Mouse (Mus musculus): Measurements from ENCODE around the gene Setd1b.

Gene Setd1b

DNA sequence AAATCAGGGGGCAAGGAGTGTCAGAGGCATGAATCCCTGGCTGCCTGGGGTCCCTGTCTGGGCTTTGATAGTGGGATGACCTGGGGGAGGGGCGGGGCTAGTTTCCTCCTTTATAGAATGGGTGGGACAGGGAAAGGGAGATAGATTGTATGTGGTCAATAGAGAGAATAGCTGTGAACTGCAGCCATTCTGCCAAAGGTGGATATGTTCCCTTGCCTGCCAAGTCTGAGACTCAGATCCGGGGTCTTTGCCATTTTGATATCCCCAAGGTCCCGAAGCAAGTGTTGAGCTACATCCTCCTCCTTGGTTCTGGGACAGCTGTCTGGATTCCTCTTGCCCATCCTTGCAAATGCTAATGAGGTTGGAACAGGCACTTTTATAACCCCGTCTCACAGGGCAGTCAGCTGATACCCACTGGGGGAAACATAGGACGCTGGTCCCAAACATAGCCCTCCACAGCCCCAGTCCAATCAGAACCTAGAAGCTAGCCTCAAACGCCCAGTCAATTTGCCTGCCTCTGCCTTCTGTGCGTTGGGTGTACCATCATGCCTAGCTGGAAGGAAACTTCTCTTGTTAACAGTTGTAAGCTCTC lies 21.3 kb upstream of the Setd1b start:
- ChIA-PET CTCF (interaction anchor here (0.6 to 4.8 kb wide), 27 partner anchors 11 to 229 kb away, joined by 3 to 48 read pairs (median 5); partner anchors contain the start of gene Rhof (in 4 of the 4)), POLR2A (interaction anchor here (0.5 to 6.1 kb wide), 35 partner anchors 9 to 1231 kb away, joined by 3 to 59 read pairs (median 4); partner anchors contain the start of genes Rhof (in 4 of the 4), Orai1 (in 1 of the 4) and Psmd9 (in 1 of the 4))

DNA sequence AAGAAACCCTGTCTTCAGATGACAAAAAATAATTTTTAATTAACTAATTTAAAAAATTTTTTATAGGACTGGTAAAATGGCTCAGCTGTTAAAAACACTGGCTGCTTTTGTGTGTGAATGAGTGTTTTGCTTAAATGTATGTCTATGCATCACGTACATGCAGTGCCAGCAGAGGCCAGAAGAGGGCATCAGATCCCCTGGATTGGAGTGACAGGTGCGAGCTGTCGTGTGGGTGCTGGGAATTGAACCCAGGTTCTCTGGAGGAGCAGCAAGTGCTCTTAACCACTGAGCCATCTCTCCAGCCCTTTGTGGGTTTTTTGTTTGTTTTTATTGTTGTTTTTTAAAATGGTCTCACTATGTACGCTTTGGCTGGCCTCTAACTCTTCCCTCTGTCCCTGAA lies 19.8 kb upstream of the Setd1b start:
- POLR2A ChIA-PET: interaction anchor here in 2 of 4 experiments (0.9 to 6.1 kb wide), 10 partner anchors 11 to 49 kb away, joined by 3 to 59 read pairs (median 9); partner anchors contain the start of gene Rhof (in 2 of the 2)
- CTCF ChIA-PET: interaction anchor here (0.5 to 4.8 kb wide), 28 partner anchors 10 to 1771 kb away, joined by 3 to 48 read pairs (median 4); partner anchors contain the start of genes Rhof (in 4 of the 4), Psmd9 (in 2 of the 4), Anapc5 (in 1 of the 4) and Setd1b (in 1 of the 4)

DNA sequence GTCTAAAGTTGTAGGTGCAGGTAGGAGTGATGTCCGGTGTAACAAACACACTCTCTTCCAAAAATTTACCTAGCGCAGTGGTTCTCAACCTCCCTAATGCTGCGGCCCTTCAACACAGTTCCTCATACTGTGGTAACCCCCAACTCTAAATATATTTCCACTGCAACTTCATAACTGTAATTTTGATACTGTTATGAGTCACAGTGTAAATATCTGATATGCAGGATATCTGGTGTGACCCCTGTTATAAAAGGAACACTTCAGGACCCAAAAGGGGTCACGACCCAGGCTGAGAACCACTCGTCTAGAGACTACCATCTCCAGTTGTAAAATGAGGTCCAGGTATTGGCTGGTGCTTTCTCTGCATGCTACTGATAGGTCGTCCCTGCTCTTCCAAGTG lies 16.9 kb upstream of the Setd1b start:
- CTCF ChIA-PET: interaction anchor here in 2 of 4 experiments (0.6 to 1.2 kb wide), 2 partner anchors 7 to 13 kb away, joined by 3 to 4 read pairs; partner anchors contain the start of gene Rhof (in 1 of the 2)
- POLR2A ChIA-PET: interaction anchor here in 1 of 4 experiments (1.5 kb wide), 1 partner anchor 33 kb away, joined by 3 read pairs; no protein-coding TSS in a partner anchor

DNA sequence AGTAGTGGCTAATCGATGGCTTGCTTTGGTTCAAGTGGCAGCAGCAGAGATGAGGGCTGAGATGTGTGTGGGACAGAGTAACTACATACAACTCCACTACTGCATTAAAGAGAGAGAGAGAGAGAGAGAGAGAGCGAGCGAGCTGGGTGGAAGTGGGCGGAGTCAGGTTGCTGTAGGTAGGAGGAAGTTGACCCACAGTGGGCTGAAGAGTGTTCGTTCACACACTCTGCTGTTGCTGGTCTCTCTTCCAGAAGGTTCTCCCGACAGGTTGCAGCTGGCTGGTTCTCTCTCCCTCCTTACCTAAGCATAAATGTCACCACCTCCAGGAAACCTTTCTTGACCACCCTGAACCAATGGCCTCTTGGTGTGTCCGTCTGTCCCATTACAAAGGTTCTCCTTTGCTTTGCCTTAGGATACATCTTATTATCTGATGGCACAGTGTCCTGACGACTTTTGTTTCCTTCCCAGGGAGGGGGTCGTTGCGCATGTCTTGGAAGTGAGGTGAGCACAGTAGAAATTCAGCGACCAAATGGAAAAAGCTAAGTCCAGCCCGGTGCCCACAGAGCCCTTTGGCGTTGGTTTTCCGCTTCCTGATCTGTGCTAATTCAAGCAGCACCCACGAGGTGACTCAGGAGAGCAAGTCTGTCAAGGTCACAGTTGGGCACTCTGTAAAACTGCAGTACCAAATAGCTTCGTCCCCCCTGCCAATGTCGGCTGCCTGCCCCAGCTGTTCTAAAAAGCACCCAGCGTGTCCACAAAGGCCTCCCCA lies 16.2 kb upstream of the Setd1b start:
- ChIA-PET CTCF (interaction anchor here in 3 of 4 experiments (0.6 to 4.5 kb wide), 8 partner anchors 11 to 252 kb away, joined by 3 to 18 read pairs (median 4); no protein-coding TSS in a partner anchor), POLR2A (interaction anchor here in 2 of 4 experiments (1.0 to 2.0 kb wide), 5 partner anchors 7 to 46 kb away, joined by 3 to 7 read pairs (median 3); no protein-coding TSS in a partner anchor)

DNA sequence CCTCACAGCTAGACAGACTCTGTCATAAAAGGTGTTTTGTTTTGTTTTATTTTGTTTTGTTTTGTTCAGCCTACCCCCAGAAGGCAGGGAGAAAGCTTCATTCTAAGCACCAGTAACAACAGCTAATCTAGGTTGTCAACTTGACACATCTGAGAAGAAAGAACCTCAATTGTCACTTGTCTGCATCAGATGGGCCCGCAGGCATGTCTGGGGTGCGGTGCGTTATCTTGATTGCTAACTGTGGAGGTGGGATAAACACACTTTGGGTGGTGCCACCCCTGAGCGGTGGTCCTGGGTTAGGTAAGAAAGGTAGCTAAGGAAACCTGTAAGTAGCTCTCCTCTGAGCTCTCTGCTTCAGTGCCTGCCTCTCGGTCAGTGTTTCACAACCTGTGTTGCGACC lies 15.0 kb upstream of the Setd1b start:
- ChIA-PET CTCF (interaction anchor here in 3 of 4 experiments (0.6 to 4.5 kb wide), 12 partner anchors 11 to 356 kb away, joined by 3 to 18 read pairs (median 4); no protein-coding TSS in a partner anchor), POLR2A (interaction anchor here in 2 of 4 experiments (0.6 to 2.0 kb wide), 11 partner anchors 9 to 132 kb away, joined by 3 to 8 read pairs (median 3); partner anchors contain the start of gene Psmd9 (in 1 of the 2))

DNA sequence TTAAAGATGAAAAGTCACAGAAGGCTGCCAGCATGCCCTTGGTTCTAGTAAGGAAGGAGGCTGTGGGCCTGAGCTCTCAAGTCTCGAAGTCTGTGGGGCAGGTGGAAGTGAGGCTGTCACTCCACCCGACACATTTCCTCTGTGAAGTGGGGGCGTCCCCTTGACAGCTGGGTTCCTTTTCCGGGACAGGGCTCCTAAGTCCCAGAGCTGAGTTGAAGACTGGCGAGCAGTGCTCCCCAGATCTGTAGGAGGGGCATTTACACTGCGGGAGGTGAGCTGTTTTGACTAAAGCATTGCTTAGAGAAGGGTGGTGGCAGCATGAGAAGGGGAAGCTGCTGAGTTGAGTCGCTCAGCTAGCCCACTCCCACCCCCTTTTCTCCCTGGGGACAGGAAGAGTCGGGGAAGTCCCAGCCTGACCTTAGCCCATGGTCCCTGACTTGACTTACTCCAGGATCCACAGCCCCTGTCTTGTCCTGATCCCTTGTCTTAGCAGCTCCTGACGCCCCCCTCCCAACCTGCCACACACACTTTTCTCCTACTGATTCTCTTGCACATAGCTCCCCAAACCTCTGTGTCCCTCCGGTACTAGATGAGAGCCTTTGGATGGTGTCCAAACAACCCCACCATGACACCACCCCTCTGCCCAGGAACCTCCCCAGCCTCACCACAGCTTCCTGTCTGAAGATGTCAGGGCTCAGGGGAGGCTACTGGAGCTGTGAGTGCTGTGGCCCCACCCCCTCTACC lies 13.4 kb upstream of the Setd1b start:
- POLR2A ChIA-PET: interaction anchor here (0.6 to 2.4 kb wide), 12 partner anchors 8 to 278 kb away, joined by 3 to 8 read pairs (median 3); partner anchors contain the start of gene Wdr66 (in 1 of the 4)
- CTCF ChIA-PET: interaction anchor here (0.6 to 4.5 kb wide), 14 partner anchors 9 to 141 kb away, joined by 3 to 18 read pairs (median 4); no protein-coding TSS in a partner anchor

DNA sequence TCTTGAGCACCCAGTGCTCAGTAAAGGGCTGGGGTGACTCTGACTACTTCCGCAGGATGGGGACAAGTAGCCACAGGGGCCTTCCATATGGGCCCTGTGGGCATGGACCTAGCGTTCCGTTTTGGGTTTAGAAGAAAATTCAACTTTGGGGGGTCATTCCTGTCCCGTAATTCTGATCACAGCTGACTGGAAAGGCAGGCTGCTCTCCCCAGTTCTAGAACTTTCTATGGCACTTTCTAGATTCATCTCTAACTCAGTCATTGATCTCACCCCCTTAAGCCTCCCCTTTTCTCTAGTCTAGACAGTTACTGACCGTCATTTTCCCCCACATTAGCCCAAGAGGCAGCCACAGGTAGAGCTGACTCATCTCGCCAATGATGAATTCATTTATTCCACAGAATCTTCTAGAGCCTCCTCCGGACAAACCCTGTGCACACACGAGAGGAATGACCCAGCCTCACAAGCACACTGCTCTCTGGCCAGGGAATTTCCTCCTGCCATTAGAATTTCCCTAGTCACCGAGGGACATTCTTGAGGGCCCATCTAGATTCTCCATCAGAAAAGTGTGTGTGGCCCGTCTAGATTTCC lies 12.7 kb upstream of the Setd1b start:
- ChIA-PET CTCF (interaction anchor here (0.6 to 4.5 kb wide), 10 partner anchors 20 to 142 kb away, joined by 3 to 18 read pairs (median 6); no protein-coding TSS in a partner anchor), POLR2A (interaction anchor here in 3 of 4 experiments (0.6 to 2.4 kb wide), 9 partner anchors 9 to 242 kb away, joined by 3 to 8 read pairs (median 3); partner anchors contain the start of gene Wdr66 (in 1 of the 3))

DNA sequence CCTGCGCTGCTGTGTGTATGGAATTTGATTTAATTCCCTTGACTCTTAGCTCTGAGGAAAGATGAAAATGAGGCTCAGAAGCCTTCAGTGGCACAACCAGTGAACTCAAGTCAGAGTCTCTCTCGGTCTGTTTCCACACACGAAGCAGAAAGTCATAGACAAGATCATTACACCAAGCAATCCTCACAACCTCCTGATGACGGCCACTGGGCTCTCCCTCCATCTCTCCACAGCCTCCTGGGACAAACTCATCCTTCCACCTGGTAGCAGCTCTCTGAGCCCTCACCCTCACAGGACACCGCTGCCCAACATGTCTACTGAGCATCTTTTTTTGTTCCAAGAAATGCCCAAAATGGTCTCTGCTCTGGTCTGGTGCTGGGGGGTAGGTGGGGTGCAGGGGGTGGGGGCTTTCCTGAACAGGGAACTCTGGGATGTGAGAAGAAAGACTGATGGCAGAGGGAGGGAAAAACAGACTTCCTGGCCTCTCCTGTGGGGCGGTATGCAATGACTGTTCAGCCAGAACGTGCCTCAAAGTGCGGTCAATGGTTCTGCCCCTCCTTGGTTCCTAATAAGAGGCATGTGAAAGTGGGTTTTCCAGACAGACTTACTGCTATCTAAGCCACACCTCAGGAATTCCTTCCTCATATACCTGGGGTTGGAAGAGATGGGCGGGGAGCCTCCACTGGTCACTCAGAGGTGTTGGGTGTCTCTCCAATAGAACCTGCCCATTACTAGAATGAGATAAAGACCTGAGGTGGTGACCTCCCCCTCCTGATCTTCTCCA lies 11.8 kb upstream of the Setd1b start:
- ChIA-PET CTCF (interaction anchor here in 1 of 4 experiments (4.5 kb wide), 1 partner anchor 19 kb away, joined by 18 read pairs; no protein-coding TSS in a partner anchor), POLR2A (interaction anchor here in 2 of 4 experiments (1.4 to 2.4 kb wide), 2 partner anchors 10 to 29 kb away, joined by 3 to 8 read pairs; no protein-coding TSS in a partner anchor)

DNA sequence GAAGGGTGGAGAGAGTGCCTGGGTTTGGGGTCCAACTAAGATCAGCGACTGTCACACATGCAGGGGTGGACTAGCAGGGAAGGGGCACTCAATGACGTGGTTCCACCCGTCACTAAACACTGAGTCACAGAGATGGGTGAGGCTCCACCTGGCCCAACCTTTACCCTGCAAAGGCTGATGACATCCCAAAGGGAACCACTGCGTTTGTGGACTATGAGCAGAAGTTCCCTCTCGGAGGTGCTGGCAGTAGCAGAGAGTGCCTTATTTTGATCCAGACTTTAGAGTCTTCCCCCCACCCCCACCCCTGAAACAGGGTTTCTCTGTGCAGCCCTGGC lies 11.2 kb upstream of the Setd1b start:
- ChIA-PET CTCF (interaction anchor here in 2 of 4 experiments (2.2 to 8.8 kb wide), 4 partner anchors 10 to 25 kb away, joined by 48 to 427 read pairs (median 186); no protein-coding TSS in a partner anchor), POLR2A (interaction anchor here in 3 of 4 experiments (5.5 to 11.5 kb wide), 4 partner anchors 16 to 27 kb away, joined by 53 to 411 read pairs (median 179); partner anchors contain the start of gene Setd1b (in 1 of the 3))

DNA sequence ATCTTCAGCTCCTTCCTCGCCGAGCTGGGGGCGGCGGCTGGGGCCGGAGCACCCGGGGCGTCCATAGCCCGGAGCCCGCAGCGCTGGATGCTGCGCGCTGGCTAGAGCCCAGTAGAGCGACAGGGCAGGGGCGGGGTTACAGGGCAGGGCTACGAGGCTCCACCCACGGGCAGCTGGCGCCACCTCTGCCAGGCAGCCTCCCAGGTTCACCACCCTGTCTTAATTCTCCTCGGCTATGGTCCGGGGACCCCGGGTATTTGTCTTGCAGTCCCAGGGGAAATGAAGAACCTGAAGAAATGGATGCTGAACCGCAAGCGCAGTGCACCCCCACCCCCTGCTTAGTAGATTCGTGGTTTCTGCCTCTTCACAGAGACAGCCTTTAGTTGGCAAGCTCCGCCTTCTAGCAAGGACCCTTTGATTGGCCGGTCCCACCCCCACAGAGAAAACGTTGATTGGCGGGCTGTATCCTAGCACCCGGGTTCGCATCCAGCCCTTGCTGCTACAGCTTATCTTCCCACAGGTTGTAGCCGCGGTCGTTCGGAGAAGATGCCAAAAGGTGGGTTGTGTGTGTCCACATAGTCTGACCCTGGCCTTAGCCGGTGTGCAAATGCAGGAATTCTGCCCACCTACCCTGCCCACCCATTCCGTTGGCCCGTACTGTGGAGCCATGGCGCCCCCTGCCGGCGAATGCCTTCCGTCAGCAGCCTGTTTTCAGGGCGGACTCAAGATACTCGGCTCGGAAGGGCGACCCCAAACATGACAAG lies 9.5 kb upstream of the Setd1b start, which contains the start of gene Rhof:
TSS of gene Rhof (minus strand) at position 385 of the 764 bp plus-strand sequence.
- POLR2A ChIA-PET: interaction anchor here (0.5 to 11.5 kb wide), 43 partner anchors 11 to 1190 kb away, joined by 3 to 473 read pairs (median 5); partner anchors contain the start of genes Psmd9 (in 2 of the 4) and Setd1b (in 2 of the 4)
- CTCF ChIA-PET: interaction anchor here (0.5 to 8.8 kb wide), 96 partner anchors 8 to 1338 kb away, joined by 3 to 427 read pairs (median 4); partner anchors contain the start of genes Hpd (in 2 of the 4), Psmd9 (in 2 of the 4), Orai1 (in 1 of the 4) and Setd1b (in 1 of the 4)

DNA sequence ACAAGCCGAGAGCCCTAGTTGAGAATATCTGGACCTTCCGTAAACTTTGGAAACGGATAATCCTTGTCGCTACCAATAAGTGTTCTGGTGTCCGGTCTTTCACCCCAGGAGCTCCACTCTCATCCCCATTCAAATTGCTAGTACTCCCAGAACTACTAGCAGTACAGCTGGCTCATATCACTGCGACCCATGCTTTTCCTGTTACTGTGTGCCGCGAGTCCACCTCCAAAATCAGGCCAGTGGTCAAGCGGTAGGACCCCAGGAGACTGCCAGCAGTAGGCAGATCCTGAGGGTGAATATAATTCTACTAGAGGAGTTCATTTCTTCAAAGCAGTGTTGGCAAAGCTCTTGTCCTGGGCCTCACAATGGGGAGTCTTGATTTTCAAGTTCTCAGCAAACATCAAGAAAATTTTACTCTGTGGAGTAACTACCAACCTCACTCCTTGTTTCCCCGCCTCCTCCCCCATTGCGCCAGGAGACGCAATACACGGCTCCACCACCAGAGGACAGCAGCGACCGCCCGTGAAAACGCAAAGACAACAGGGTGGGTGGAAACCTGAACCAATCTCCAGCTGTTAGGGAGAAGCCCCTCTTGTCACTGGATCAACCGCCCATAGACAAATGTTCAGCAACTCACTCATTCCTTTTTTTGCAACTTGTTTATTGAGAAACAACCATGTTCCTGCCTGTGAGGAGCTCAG lies 8.8 kb upstream of the Setd1b start:
- ChIA-PET POLR2A (interaction anchor here (0.6 to 11.5 kb wide), 39 partner anchors 9 to 1190 kb away, joined by 3 to 473 read pairs (median 6); partner anchors contain the start of genes Setd1b (in 3 of the 4), Orai1 (in 1 of the 4) and Psmd9 (in 1 of the 4)), CTCF (interaction anchor here (0.6 to 8.8 kb wide), 78 partner anchors 8 to 1337 kb away, joined by 3 to 427 read pairs (median 5); partner anchors contain the start of genes Psmd9 (in 2 of the 4), Orai1 (in 1 of the 4), Setd1b (in 1 of the 4) and Tctn1 (in 1 of the 4))

DNA sequence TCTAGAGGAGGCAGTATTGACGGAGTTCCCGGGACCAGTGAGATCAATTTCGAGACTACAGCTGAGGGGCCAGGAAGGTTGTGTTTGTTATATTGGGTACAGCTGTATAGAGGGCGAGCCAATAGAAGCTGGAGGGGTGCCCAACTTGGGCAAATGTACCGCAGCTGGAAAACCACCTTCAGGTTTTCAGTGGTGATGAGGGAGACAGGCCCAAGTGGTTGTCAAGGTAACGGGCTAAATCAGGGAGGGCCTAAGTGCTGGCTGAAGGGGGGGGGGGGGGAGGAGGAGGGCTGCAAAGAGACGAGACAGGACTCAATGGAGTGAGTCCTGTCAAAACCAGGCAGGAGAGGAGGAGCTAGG lies 8.2 kb upstream of the Setd1b start:
- ChIA-PET POLR2A (interaction anchor here (0.5 to 11.5 kb wide), 37 partner anchors 8 to 971 kb away, joined by 3 to 473 read pairs (median 6); partner anchors contain the start of genes Setd1b (in 3 of the 4), Diablo (in 1 of the 4), Orai1 (in 1 of the 4) and Psmd9 (in 1 of the 4)), CTCF (interaction anchor here (0.6 to 8.8 kb wide), 52 partner anchors 9 to 799 kb away, joined by 3 to 427 read pairs (median 6); partner anchors contain the start of genes Psmd9 (in 2 of the 4) and Setd1b (in 1 of the 4))

DNA sequence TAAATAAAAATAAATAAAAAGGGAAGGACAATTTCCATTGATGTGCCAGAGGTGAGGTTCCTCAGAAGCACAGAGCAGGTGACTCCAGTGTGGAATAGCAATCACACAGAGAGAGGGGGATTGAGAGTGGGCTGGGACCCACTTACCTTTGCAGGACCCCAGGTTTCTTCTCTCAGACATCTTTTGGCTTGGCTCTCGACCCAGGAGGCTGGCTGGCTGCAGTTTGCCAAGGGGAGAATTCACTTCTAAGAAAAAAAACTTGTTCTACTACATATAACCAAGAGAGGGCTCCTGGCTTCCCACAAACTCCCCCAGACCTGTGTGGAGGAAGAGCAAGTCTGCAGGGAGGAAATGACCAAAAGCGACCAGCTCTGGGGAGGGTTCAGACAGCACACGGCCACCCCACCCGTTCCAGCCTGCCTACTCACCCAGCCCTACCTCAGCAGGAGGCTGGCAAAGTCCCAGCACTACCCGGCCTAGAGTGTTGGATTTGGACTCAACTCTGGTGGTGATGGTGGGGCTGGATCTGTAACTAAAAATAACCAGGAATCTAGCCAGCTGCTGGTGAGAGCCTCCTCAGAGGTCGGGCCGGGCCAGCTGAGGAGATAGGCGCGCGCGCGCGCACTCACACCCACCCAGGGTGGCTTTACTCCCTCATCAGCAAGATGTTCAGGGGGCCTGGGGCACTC lies 7.7 kb upstream of the Setd1b start:
- ChIA-PET CTCF (interaction anchor here (0.5 to 8.8 kb wide), 43 partner anchors 10 to 595 kb away, joined by 3 to 427 read pairs (median 6); partner anchors contain the start of gene Psmd9 (in 2 of the 4)), POLR2A (interaction anchor here (0.5 to 11.5 kb wide), 59 partner anchors 7 to 972 kb away, joined by 3 to 473 read pairs (median 4); partner anchors contain the start of genes Setd1b (in 3 of the 4), Mlxip (in 2 of the 4), Orai1 (in 2 of the 4) and Anapc5 (in 1 of the 4))
